Mouse (Mus musculus): ENCODE measurements around the gene Apobec4.

- no peak for TF ChIP-seq CTCF (IDR thresholded peaks at IDR 0.05; ENCODE audit: low read depth, low read length)
- no peak for TF ChIP-seq GATA1 (IDR thresholded peaks at IDR 0.05; ENCODE audit: borderline replicate concordance, low read length)
Measured at GRCm38 (mm10) chr1:152714405-152714804, 35.9 kb upstream of the Apobec4 start.

Data from G1E (cell line).